Mouse (Mus musculus) heart, embryonic 15.5 days (tissue): ENCODE measurements around the gene Rpp25l. TPM values are rescaled to one million over a fixed set of nuclear protein-coding genes. Genes with fewer than 3 reads are reported as not detected.

ENCODE experiments used
- ATAC-seq: fragments of 200-750 bp; cut with Nextera tagmentation; replicated peaks from 2 replicates; pipeline ENCODE4 v1.8.0; 2017; ENCODE audit warnings: low read depth, moderate TSS enrichment; ENCODE audit not compliant: insufficient number of reproducible peaks, insufficient read depth, low FRiP score
- H3K27ac ChIP-seq: fragments of 300-500 bp; sonication (generic); 2 replicates; pipeline ENCODE4 v1.5.1; 2015; ENCODE audit warnings: mild to moderate bottlenecking, inconsistent platforms
- H3K27me3 ChIP-seq: fragments of 300-500 bp; sonication (generic); 2 replicates; pipeline ENCODE4 v1.6.1; 2015; ENCODE audit warnings: inconsistent platforms
- H3K36me3 ChIP-seq: fragments of 300-500 bp; sonication (generic); 2 replicates; pipeline ENCODE4 v1.6.1; 2015; ENCODE audit warnings: mild to moderate bottlenecking, inconsistent platforms
- H3K4me1 ChIP-seq: fragments of 300-500 bp; sonication (generic); replicated peaks from 2 replicates; pipeline ENCODE4 v1.6.1; 2015; ENCODE audit warnings: inconsistent platforms
- H3K4me2 ChIP-seq: fragments of 300-500 bp; sonication (generic); 2 replicates; pipeline ENCODE4 v1.6.1; 2015; ENCODE audit warnings: inconsistent platforms, mild to moderate bottlenecking, moderate library complexity
- H3K4me3 ChIP-seq: fragments of 300-500 bp; sonication (generic); 2 replicates; pipeline ENCODE4 v1.5.1; 2015; ENCODE audit warnings: mild to moderate bottlenecking, inconsistent platforms
- H3K9ac ChIP-seq: fragments of 300-500 bp; sonication (generic); 2 replicates; pipeline ENCODE4 v1.6.1; 2015; ENCODE audit warnings: mild to moderate bottlenecking, inconsistent platforms
- H3K9me3 ChIP-seq: fragments of 300-500 bp; sonication (generic); replicated peaks from 2 replicates; pipeline ENCODE4 v1.6.1; 2016; ENCODE audit warnings: inconsistent platforms
- WGBS: fragments of 180-500 bp; shearing (Covaris S2); methylation state at CpG from one replicate; pipeline ENCODE4 v1.1.7; 2015; ENCODE audit warnings: mixed read lengths; 5-methylcytosine and 5-hydroxymethylcytosine counted together
- polyA plus RNA-seq: library from polyadenylated mRNA; unstranded; fragments of >200 nt; fragmentation: Nextera tagmentation; extraction: Ambion mirVana; gene quantifications from 2 replicates; pipeline ENCODE4 v1.2.1, GENCODE M21; 2015

Gene Rpp25l
- polyA plus RNA-seq, 1 experiment from 2014 or later = 42.7 TPM

DNA sequence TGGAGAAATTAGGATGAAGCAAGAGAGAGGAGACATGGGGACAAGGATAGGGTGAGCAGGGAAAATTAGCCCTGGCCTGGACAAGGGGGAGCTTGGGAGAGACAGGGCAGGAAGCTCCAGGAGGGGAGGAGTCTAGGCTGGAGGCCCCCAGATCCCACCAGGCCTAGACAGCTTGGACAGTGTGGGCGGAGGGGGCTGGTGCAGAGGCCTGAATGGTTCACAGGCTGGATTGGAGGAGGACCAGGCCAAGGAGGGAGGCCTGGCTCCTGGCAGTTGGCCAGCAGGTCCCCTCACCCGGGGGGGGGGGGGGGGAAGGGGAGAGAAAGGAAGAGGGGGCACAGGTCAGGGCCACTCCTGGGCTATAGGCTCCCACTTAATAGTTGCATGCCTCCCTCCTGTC lies 34.0 kb downstream of the Rpp25l start:
- no peak for ATAC-seq

DNA sequence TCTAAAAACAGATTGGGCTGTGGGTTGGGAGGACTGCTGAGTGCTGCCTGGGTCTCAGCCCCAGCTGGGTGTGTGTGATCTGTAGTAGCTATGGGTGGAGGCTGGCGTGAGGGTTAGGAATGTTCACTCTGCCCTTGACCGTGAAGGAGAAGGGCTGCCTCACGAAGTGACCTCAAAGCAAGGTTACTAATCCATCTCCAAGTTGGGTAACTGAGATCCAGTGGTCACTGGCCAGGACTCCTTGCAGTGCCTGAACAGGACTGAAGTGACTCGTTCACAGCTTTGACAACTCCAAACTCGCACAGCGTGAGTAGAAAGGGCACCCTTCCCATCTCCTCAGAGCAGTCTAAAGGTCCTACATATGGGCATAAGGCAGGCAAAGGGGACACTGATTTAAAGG lies 34.5 kb downstream of the Rpp25l start:
- Histone ChIP-seq H3K27me3 (peaks cover 21% of the 10 kb centered on the region; the same call in 1 of the 2 replicates), H3K27ac (no peak overlapping the region), H3K4me1 (peaks cover 53% of the 10 kb centered on the region), H3K36me3 (no peaks in the 10 kb centered on the region), H3K9me3 (no peaks in the 10 kb centered on the region), H3K4me2 (no peak overlapping the region), H3K9ac (no peak overlapping the region), H3K4me3 (no peak overlapping the region)
- 49% methylated on average over 6 of the region's 6 CpGs for WGBS
- ATAC-seq = no peak

More for the DNA sequence above, 34.0 kb downstream of the Rpp25l start:
- Histone ChIP-seq H3K27ac (no peak overlapping the region), H3K4me3 (no peak overlapping the region), H3K27me3 (peaks cover 22% of the 10 kb centered on the region; the same call in 1 of the 2 replicates), H3K36me3 (no peaks in the 10 kb centered on the region), H3K9me3 (no peaks in the 10 kb centered on the region), H3K4me2 (no peak overlapping the region), H3K9ac (no peak overlapping the region), H3K4me1 (peaks cover 54% of the 10 kb centered on the region)
- 43% methylated on average over 2 of the region's 2 CpGs for WGBS

DNA sequence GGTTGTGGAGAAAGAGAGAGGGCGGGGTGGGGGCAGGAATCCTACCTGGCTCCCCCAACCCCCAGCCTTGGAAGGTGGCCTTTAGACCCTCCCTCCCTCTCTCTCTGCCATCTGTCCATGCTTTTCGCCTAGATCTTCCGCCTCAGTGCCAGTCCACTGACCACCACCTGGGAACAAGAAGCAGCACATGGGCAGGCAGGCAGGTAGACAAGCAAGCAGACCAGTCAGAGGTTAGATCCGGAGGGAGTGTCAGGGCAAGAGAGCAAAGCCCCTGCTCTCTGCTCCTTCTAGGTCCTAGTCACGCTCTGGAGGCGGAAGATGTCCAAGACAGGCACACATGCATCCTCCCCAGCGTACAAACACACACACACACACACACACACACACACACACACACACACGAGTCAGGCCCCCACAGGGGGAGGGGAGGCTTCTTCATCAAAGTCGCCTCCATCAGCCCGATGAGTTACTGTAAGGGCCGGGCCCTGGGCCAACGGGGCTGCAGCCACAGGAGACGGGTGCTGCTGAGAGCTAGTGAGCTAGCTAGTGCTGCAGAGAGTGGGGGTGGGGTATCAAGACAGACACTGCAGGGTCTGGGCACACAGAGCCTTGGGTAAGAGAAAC lies 36.2 kb downstream of the Rpp25l start:
- H3K27me3 ChIP-seq = peaks cover 29% of the 10 kb centered on the region
- peaks cover 63% of the 10 kb centered on the region for H3K4me1 ChIP-seq
- no peaks in the 10 kb centered on the region for H3K36me3 ChIP-seq
- H3K9ac ChIP-seq = no peak overlapping the region
- H3K4me2 ChIP-seq = peak overlapping the region; percentile 3; the same call in 1 of the 2 replicates
- 33% methylated on average over 13 of the region's 13 CpGs for WGBS
- H3K9me3 ChIP-seq = no peaks in the 10 kb centered on the region
- H3K4me3 ChIP-seq = no peak overlapping the region
- ATAC-seq = peak; percentile 57
- H3K27ac ChIP-seq = peak overlapping the region; percentile 31; the same call in 1 of the 2 replicates

DNA sequence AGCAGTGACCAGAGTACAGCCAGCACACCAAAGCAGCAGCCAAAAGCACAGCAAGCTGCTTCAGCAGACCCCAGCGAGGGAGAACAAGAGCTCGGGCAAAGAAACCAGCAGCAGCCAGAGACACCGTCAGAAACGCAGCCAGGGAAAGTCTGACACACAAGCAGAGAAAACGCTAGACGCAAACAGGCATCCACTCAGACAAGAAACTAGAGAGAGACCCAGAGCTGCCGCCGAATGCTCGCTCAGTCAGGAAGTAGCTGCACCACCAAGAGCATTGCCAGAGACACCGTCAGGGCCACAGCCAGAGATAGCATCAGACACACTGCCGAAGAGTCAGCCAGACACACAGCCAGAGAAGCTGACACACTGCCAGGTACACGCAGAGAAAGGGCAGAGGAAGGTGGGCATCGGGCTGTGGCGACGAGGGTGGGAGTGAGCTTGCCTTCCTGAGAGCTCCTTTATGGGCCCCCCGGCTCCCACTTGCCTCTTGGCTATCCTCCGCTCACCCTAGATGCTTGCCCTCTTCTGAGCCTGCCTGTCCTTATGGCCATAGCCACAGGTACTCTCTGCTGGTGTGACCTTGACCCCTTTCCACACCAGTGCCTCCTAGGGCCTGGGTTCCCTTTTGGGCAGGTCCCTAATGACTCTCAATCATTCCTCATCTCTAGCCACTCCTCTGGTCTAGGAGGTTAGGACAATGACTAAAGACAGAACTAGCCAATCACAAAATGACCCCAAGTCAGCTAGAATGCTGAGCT lies 36.9 kb downstream of the Rpp25l start:
- Histone ChIP-seq H3K27me3 (peaks cover 29% of the 10 kb centered on the region), H3K4me2 (no peak overlapping the region), H3K27ac (peak overlapping the region; percentile 31; the same call in 1 of the 2 replicates), H3K4me1 (peaks cover 67% of the 10 kb centered on the region), H3K9ac (no peak overlapping the region), H3K4me3 (no peak overlapping the region), H3K9me3 (no peaks in the 10 kb centered on the region), H3K36me3 (no peaks in the 10 kb centered on the region)
- no peak for ATAC-seq
- WGBS = 37% methylated on average over 17 of the region's 17 CpGs

DNA sequence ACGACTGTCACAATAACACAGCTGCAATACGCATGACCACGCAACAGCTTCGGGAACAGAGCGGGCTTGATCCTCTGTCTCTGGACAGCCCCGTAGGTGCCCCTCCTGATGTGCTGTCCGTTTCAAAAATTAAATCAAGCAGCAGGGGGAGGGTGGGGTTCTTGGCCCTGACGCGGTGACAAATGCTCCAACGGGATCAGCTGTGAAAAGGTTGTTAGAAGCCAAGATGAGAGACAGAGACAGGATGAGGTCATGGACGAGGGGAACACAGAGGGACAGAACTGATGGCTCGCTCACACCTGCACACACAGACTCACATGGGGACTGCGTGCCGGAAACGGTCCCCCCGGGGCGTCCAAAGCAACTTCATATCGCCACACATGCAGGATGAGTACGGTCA lies 40.1 kb downstream of the Rpp25l start:
- Histone ChIP-seq H3K27ac (no peak overlapping the region), H3K4me3 (no peak overlapping the region), H3K4me2 (no peak overlapping the region), H3K9ac (no peak overlapping the region), H3K9me3 (no peaks in the 10 kb centered on the region), H3K27me3 (peaks cover 30% of the 10 kb centered on the region), H3K4me1 (peaks cover 41% of the 10 kb centered on the region), H3K36me3 (no peaks in the 10 kb centered on the region)
- ATAC-seq = no peak
- 60% methylated on average over 19 of the region's 19 CpGs for WGBS

DNA sequence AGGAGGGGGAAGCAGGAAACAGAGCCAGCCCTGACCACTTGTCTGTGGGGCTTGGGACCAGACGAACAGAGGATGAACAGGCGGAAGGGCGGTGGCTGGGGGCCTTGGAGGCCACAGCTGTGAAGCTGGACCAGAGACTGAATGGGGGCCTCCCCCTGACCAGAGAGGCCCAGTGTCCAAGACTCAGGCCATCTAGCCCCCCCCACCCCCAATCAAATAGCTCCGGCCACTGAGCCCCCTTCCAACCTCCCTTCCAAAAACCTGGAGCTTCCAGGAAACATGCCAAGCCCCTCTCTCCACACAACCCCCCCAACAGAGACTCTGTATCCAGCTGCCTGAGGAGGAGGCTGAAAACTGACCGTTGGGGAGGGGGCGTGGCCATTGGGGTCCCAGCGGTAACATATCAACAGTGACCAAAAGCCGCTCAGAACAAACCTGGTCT lies 40.8 kb downstream of the Rpp25l start:
- Histone ChIP-seq H3K4me1 (peaks cover 35% of the 10 kb centered on the region), H3K4me2 (0 out of 2 replicates have a peak overlapping the region, but pooled peaks have one; percentile 12), H3K9me3 (no peaks in the 10 kb centered on the region), H3K4me3 (no peak overlapping the region), H3K36me3 (no peaks in the 10 kb centered on the region), H3K27ac (no peak overlapping the region), H3K9ac (no peak overlapping the region), H3K27me3 (peaks cover 28% of the 10 kb centered on the region)
- 33% methylated on average over 8 of the region's 8 CpGs for WGBS
- no peak for ATAC-seq

DNA sequence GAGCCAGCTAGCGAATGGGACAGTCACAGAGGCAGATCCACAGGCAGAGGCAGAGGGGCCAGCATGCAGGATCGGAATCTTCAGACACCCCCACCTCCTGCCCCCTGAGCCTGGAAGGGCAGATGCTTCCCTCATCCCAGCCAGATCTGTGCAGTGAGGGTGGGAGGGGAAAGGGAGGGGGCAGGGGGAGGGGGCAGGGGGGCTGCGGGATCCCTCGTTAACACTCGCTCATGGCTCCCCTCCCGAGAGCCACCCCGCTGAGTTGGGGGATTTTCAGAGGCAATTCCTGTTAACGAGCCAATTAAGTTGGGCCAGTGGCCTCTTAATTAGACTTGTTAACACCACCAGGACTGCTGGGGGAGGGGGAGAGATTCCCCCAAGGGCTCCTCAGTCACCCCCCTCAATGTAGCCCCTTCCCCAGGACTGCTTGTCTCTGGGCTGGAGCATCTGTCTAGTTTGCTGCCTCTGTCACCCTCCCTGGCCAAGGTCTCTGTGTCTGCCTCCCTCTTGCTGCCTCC lies 41.3 kb downstream of the Rpp25l start:
- H3K4me1 ChIP-seq = peaks cover 30% of the 10 kb centered on the region
- 24% methylated on average over 8 of the region's 8 CpGs for WGBS
- H3K27ac ChIP-seq = no peak overlapping the region

DNA sequence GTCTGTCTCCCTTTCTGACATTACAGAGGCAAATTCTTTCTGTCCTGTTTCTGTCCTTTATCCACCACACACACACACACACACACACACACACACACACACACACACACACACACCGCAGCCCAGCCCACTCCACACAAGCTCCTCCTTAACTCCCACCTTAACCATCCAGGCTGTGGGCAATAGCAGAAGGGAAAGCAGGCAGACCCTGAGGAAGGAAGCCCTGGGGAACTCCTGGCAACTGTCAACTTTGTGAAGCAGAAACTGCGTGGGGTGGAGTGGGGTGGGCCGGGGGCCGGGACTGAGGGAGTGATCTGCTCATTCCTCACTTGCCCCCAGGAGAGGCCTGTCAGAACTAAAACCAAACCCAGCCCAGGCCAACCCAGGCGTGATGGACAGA lies 41.8 kb downstream of the Rpp25l start:
- H3K27me3 ChIP-seq = peaks cover 25% of the 10 kb centered on the region
- no peak overlapping the region for H3K4me3 ChIP-seq
- H3K4me1 ChIP-seq = peaks cover 25% of the 10 kb centered on the region
- H3K9me3 ChIP-seq = no peaks in the 10 kb centered on the region
- H3K4me2 ChIP-seq = no peak overlapping the region
- no peak for ATAC-seq
- no peaks in the 10 kb centered on the region for H3K36me3 ChIP-seq
- no peak overlapping the region for H3K9ac ChIP-seq
- H3K27ac ChIP-seq = no peak overlapping the region
- WGBS = 35% methylated on average over 5 of the region's 5 CpGs

More for the DNA sequence above, 41.3 kb downstream of the Rpp25l start:
- H3K9me3 ChIP-seq = no peaks in the 10 kb centered on the region
- no peak overlapping the region for H3K4me2 ChIP-seq
- H3K27me3 ChIP-seq = peaks cover 25% of the 10 kb centered on the region
- no peaks in the 10 kb centered on the region for H3K36me3 ChIP-seq
- H3K9ac ChIP-seq = no peak overlapping the region
- no peak overlapping the region for H3K4me3 ChIP-seq
- no peak for ATAC-seq

DNA sequence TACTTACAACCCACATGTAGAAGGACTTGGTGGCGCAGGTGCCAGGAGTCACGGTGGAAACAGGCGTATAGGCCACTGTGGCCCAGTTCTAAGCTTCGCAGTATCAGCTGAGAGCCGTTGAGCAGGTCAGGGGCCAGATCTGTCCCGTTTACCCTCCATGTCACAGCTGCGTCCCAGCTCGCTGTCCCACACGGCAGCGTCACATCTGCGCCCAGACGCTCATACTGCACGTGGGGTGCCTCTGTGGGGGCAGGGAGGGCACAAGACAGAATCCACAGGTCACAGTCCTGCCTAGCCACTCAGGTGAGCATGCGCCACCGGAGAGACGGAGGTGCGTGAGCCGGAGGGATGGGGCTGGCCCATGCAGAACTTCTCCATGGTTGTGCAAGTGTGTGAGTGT lies 42.5 kb downstream of the Rpp25l start:
- Histone ChIP-seq H3K27me3 (peaks cover 27% of the 10 kb centered on the region), H3K4me3 (no peak overlapping the region), H3K9me3 (no peaks in the 10 kb centered on the region), H3K4me1 (peaks cover 18% of the 10 kb centered on the region), H3K36me3 (no peaks in the 10 kb centered on the region), H3K9ac (0 out of 2 replicates have a peak overlapping the region, but pooled peaks have one; percentile 21), H3K4me2 (no peak overlapping the region), H3K27ac (no peak overlapping the region)
- WGBS = 87% methylated on average over 18 of the region's 18 CpGs
- no peak for ATAC-seq

DNA sequence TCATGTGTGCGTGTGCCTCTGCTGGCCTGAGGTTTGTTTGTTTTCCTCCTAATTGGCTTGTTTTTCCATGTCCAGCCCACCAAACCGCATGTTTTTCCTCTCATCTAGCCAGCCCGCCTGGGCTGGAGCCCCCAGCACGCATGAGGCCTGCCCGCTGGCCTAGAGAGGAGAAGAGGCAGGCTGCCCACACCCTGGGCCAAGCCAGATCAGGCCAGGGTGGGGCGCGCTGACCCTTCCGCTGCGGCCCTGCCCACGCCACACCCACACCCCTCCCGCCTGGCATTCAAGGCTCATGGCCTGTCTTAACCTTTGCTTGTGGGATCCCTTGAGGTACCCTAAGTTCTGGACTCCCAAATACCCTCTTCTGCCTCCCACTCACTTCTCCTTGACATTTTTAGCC lies 46.7 kb downstream of the Rpp25l start:
- Histone ChIP-seq H3K4me2 (no peak overlapping the region), H3K4me3 (no peak overlapping the region), H3K9me3 (no peaks in the 10 kb centered on the region), H3K27me3 (peaks cover 41% of the 10 kb centered on the region), H3K36me3 (no peaks in the 10 kb centered on the region), H3K4me1 (peaks cover 23% of the 10 kb centered on the region), H3K9ac (no peak overlapping the region), H3K27ac (no peak overlapping the region)
- no peak for ATAC-seq
- 77% methylated on average over 11 of the region's 11 CpGs for WGBS

DNA sequence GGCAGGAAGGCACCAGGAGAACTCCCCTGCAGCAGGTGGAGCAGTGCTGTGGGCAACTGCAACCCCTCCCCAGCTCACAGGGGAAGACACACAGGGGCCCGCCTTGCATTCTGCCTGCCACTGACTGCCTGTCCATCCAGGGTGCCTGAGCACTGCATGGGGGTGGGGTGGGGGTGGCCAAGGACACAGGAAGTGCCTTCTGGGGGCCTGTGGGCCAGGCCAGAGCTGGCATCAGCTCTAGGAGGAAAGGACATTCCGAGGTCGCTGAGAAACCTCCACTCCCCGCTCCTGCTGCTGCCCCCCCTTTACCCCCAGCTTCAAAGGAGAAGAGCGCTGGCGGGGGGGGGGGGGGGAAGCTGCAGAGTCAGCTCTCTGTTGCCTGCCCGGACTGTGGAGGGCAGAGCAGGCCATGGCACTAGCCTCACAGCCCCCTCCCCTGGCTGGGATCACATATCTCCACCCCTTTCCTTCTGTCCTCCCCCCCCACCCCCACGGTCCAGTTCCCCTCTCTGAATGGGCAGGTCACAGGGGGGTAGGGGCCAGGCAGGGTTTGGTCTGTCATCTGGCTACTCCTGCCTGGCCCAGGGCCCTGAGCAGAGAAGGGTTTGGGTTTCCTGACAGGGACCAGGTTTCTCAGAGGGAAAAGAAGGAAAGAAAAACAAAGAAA lies 48.2 kb downstream of the Rpp25l start:
- Histone ChIP-seq H3K9ac (no peak overlapping the region; the same call in 1 of the 2 replicates), H3K36me3 (no peaks in the 10 kb centered on the region), H3K4me1 (peaks cover 30% of the 10 kb centered on the region), H3K27me3 (peaks cover 37% of the 10 kb centered on the region), H3K9me3 (no peaks in the 10 kb centered on the region), H3K27ac (no peak overlapping the region), H3K4me3 (no peak overlapping the region), H3K4me2 (0 out of 2 replicates have a peak overlapping the region, but pooled peaks have one; percentile 6)
- ATAC-seq = no peak; the same call in 1 of the 2 replicates
- 8% methylated on average over 5 of the region's 8 CpGs for WGBS
